In genomic region chr14:59806910-59807309, GRCm38 (mm10) we compare ENCODE assay signal across 11 mouse cellular contexts.
DNase-seq lines count a peak whose midpoint lies in the region.
"Had no signal": no experiment of that assay in that cellular context is flagged by ENCODE, and none has a peak within 500 bp of the region (broad histone marks: within the 10 kb centered on the region; RNA-seq: fewer than 3 reads in every experiment).

No protein-coding gene starts in this region.

- H3K4me1 ChIP-seq in limb, embryonic 10.5 days = peaks cover 50% of the 10 kb centered on the region

- 42% methylated on average over 4 of the region's 4 CpGs for WGBS in limb, embryonic 10.5 days

- peak overlapping the region; percentile 75 for H3K27ac ChIP-seq in limb, embryonic 10.5 days
- H3K27ac ChIP-seq: liver, embryonic 14.5 days had no signal

- no peaks in the 10 kb centered on the region for H3K9me3 ChIP-seq in limb, embryonic 10.5 days (replicated peaks)

- no peak overlapping the region for H3K4me3 ChIP-seq in limb, embryonic 10.5 days
- H3K4me3 ChIP-seq: erythroblast, embryonic 14.5 days had no signal

- H3K27me3 ChIP-seq in limb, embryonic 10.5 days (ENCODE audit: low read depth, poor library complexity, severe bottlenecking) = no peaks in the 10 kb centered on the region

- DNase-seq in cerebellum, postnatal 10 days = peak; percentile 77 to 85
- no peak for DNase-seq in cerebellum, adult 8-10 months
- DNase-seq in layer of hippocampus, adult 11-12 months (ENCODE audit: low spot score) = peak; percentile 25
- DNase-seq in layer of hippocampus, adult 9-10 months (ENCODE audit: low spot score) = no peak
- peak; percentile 86 for DNase-seq in Muller cell, postnatal 12 days (ENCODE audit: inconsistent ontology term)
- peak; percentile 37 for DNase-seq in limb, embryonic 10.5 days (ENCODE audit: low spot score)
- DNase-seq in frontal cortex, postnatal 36 days (ENCODE audit: low spot score in 2 of 2) = no peak
- DNase-seq in ovary, adult 18-20 months (ENCODE audit: low spot score) = no peak
- DNase-seq: kidney, adult 9 months had no signal

- H3K36me3 ChIP-seq in limb, embryonic 10.5 days = no peaks in the 10 kb centered on the region

Comparison
In these comparisons a context has a peak if more than half of its experiments do, and no peak if none do; other contexts are left out.
1. DNase-seq: peak in cerebellum, postnatal 10 days (2 of 2), layer of hippocampus, adult 11-12 months (single experiment), Muller cell, postnatal 12 days (single experiment) and limb, embryonic 10.5 days (single experiment); none in cerebellum, adult 8-10 months (single experiment), layer of hippocampus, adult 9-10 months (single experiment), frontal cortex, postnatal 36 days (0 of 2) and ovary, adult 18-20 months (single experiment).